Mouse (Mus musculus) megakaryocyte, embryonic 14.5 days (primary cell): Measurements from ENCODE around the gene Hlcs. TPM values are rescaled to one million over a fixed set of nuclear protein-coding genes. Genes with fewer than 3 reads are reported as not detected.

Experiments
- H3K27me3 ChIP-seq: replicated peaks from 2 replicates; pipeline ENCODE3; 2012; ENCODE audit warnings: inconsistent platforms
- H3K36me3 ChIP-seq: replicated peaks from 2 replicates; pipeline ENCODE3; 2012; ENCODE audit warnings: low read length, inconsistent platforms, mixed read lengths
- H3K4me1 ChIP-seq: 2 replicates; pipeline ENCODE4 v1.6.1; 2012; ENCODE audit warnings: inconsistent platforms
- H3K4me3 ChIP-seq: replicated peaks from 2 replicates; pipeline ENCODE3; 2012; ENCODE audit warnings: moderate library complexity, mild to moderate bottlenecking, inconsistent platforms
- H3K9me3 ChIP-seq: 2 replicates; pipeline ENCODE4 v1.6.1; 2012; ENCODE audit warnings: inconsistent platforms
- FLI1 ChIP-seq: IDR thresholded peaks from 2 replicates; pipeline ENCODE4 v1.6.1; 2012; ENCODE audit warnings: low read length, inconsistent platforms, mixed read lengths
- GATA1 ChIP-seq: IDR thresholded peaks from 3 replicates; pipeline ENCODE4 v1.6.1; 2012; ENCODE audit warnings: mixed read lengths, low read length, inconsistent platforms, borderline replicate concordance
- polyA plus RNA-seq: library from polyadenylated mRNA; stranded (reverse); fragments of >175 nt; gene quantifications from 2 replicates; pipeline ENCODE4 v1.2.3, GENCODE M21; 2012; ENCODE audit warnings: low replicate concordance; ENCODE audit not compliant: insufficient read depth

The Hlcs gene
- polyA plus RNA-seq, 1 experiment: 1.8 TPM

DNA sequence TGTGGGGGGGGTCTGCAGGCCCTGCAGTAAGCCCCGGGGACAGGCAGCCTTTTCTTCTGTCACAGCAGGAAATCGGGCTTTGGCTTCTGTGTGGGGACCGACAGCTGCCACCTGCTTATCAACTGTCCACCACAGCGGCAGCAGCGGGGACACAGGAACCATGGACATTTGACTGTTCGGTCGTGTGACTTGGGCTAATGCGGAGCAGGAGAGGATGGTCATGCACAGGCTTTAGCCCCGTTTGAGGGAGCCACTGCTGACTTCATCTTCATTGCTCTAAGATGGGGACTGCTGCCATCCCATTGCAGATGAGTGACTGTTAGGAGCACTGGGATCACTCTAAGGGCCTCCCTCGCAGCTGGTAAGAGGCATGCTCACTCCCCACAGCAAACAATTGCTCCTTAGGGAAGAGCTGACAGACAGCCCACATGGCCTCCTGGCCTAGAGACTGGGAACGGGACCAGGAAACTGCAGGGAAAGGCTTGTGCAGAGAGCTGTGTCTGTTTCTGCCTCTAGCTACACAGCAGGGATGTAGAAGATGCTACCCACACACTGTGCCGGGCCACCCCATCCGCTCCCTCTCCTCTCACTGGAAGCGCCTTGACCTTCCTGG is 158.2 kb downstream of the Hlcs start:
- Histone ChIP-seq H3K4me3 (no peak overlapping the region), H3K36me3 (no peaks in the 10 kb centered on the region), H3K9me3 (no peaks in the 10 kb centered on the region), H3K4me1 (peaks cover 11% of the 10 kb centered on the region), H3K27me3 (peaks cover 16% of the 10 kb centered on the region)
- no peak for TF ChIP-seq FLI1
- no peak for TF ChIP-seq GATA1

DNA sequence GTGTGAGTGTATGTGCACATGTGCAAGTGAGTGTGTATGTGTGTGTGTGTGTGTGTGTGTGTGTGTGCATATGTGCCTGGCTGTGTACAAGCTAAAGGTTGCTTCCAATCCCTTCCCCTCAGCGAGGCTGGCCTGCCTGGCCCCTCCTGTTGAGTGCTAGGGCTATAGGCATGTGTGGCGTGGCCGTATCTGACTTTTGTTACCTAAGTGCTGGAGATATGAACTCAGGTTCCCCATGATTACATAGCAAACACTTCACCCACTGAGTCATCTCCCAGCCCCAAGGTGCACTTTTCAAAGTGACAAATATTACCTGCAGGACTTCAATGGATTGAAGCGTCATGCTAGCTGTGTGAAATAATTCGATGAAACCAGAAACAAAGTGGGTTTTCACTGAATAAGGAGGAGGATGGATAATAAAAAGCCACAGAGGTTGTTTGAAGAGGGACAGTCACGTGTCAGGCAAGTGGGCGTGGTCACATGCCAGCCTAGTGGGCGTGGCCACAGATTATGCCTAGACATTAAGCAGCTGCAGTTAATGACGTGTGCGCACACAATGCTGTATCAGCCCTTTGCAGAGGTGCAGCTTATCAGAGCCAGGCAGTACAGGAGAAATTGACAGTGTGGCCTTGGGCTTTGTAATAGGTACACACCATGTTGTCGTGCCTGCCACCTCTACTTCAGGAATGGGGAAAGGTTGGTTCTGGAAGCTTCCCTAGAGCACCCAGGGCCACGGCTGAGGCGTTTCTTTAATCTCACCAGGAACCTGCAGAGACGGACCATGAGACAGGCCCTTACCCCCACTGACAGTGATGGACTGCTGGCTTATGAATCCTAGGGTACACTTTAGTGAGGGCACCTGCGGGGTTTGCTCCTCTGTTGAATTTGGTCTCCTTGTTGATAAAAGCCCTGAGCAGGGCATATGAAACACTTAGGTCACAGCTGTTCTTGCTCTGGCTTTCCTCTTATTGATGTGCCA is 163.0 kb downstream of the Hlcs start:
- H3K36me3 ChIP-seq: no peaks in the 10 kb centered on the region
- peak overlapping the region; percentile 82 for H3K4me3 ChIP-seq
- no peaks in the 10 kb centered on the region for H3K9me3 ChIP-seq
- peaks cover 28% of the 10 kb centered on the region for H3K4me1 ChIP-seq
- H3K27me3 ChIP-seq: peaks cover 22% of the 10 kb centered on the region
- TF ChIP-seq GATA1: no peak
- no peak for TF ChIP-seq FLI1

DNA sequence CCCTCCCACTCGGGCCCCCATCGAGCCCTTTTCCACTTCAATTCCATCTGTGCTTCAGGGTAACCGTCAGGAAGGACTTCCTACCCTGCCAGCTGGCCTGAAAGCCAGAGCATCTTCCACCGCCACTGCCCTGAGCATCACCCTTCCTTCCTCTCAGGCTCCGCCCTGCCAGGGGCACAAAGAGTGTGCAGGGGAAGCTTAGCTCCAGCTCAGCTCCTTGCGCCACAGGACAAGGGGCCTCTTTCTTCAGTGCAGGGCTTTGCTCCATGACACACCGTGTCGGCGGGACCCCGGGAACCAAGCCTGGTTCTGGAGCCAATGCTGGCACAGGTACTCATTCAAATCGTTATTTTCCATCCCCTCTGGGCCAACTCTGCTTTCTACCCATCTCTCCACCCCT is 165.2 kb downstream of the Hlcs start:
- TF ChIP-seq GATA1: no peak
- TF ChIP-seq FLI1: no peak
- Histone ChIP-seq H3K36me3 (no peaks in the 10 kb centered on the region), H3K4me1 (peaks cover 22% of the 10 kb centered on the region), H3K9me3 (no peaks in the 10 kb centered on the region), H3K4me3 (peak overlapping the region; percentile 23), H3K27me3 (peaks cover 29% of the 10 kb centered on the region)

DNA sequence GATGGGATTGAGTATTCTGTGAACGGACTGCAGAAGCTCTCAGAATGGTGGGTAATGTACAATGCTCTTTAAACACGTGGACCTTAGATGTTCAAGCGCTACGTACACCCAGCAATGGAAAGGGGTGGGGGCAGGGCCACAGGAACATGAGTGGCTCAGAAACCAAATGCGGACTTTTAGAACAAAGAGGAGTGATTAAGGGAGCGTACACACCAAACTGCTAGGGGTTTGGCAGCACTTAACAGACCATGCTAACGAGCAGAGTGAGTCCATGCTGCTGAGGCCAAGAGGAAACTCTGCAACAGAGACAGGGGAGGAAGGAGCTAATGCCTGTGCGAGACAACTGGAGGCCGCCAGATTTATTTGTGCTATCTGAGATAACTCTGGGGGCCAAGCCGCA is 170.0 kb downstream of the Hlcs start:
- Histone ChIP-seq H3K27me3 (peaks cover 30% of the 10 kb centered on the region), H3K36me3 (peaks cover 4% of the 10 kb centered on the region), H3K4me3 (no peak overlapping the region), H3K9me3 (peaks cover 5% of the 10 kb centered on the region), H3K4me1 (peaks cover 11% of the 10 kb centered on the region)
- TF ChIP-seq FLI1 (no peak), GATA1 (no peak)

DNA sequence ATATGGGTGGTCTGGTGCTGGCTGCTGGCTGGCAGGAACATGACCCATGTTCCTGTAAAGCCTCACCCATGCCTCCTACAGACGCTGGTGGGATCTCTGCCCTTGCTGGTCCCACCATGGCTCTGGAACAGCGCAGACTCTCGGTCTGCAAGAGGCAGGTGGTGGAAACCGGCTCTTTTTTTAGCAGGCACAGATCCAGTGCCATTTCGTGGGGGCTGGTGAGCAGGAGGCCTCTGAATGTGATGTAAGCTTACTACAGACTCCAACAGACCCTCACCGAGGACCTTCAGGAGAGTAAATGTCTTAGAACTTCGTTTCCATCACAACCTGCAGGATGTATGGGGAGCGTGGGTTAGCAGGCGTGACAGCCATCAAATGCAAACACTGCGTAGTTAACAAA is 172.6 kb downstream of the Hlcs start:
- Histone ChIP-seq H3K4me3 (no peak overlapping the region), H3K4me1 (peaks cover 2% of the 10 kb centered on the region; the same call in 1 of the 2 replicates)
- no peak for TF ChIP-seq FLI1
- TF ChIP-seq GATA1: no peak

DNA sequence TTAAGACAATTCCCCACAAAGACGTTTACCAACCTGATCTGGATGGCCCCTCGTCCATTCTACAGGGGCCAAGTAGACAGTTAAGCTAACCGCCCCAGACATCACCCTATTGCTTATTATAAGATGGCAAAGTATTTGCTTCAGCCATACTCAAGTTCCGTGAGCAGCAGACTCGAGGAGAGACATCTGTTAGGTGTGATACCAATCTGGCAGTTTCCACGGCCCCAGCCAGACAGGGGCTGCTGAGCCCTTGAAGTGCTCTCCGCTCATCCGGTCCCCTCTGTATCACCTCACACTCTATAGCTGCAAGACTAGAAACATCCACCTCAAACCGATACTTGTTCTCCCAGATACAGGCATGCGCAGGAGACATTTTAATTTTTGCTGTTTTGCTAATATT is 179.2 kb downstream of the Hlcs start:
- Histone ChIP-seq H3K4me3 (no peak overlapping the region), H3K27me3 (peaks cover 13% of the 10 kb centered on the region), H3K9me3 (peaks cover 9% of the 10 kb centered on the region), H3K4me1 (no peaks in the 10 kb centered on the region), H3K36me3 (peaks cover 10% of the 10 kb centered on the region)
- TF ChIP-seq GATA1 (no peak), FLI1 (no peak)

More for the DNA sequence above, 172.6 kb downstream of the Hlcs start:
- Histone ChIP-seq H3K27me3 (peaks cover 27% of the 10 kb centered on the region), H3K36me3 (peaks cover 4% of the 10 kb centered on the region), H3K9me3 (peaks cover 9% of the 10 kb centered on the region)

DNA sequence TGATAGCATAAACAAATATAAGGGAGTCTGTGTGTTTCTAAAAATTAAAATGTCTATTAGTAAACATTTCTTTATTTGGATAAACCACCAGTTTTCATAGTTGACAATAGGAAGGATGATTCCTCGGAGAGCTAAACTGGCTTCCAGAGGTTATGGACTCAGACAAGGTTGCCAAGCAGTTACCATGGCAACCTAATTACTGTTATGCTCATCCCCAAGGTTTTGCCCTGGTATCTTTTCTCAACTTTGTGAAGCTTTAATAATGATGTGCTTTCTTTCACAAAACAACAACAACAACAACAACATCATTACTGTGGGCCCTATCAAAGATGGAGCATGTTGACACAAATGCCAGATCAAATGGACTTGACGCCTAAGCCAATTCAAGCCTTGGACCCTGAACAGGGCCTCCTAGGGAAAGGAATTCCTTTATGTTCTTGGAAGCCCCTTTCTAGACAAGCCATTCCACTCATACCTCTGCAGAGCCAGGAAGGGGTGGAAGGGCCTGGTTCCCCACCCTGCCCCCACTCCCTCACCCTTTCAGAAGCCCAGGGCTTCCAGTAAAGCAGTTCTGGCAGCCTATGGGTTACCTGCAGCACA is 185.0 kb downstream of the Hlcs start:
- Histone ChIP-seq H3K4me1 (peaks cover 3% of the 10 kb centered on the region; the same call in 1 of the 2 replicates), H3K27me3 (peaks cover 57% of the 10 kb centered on the region), H3K36me3 (peaks cover 6% of the 10 kb centered on the region), H3K4me3 (no peak overlapping the region), H3K9me3 (no peaks in the 10 kb centered on the region)
- TF ChIP-seq FLI1: no peak
- no peak for TF ChIP-seq GATA1

DNA sequence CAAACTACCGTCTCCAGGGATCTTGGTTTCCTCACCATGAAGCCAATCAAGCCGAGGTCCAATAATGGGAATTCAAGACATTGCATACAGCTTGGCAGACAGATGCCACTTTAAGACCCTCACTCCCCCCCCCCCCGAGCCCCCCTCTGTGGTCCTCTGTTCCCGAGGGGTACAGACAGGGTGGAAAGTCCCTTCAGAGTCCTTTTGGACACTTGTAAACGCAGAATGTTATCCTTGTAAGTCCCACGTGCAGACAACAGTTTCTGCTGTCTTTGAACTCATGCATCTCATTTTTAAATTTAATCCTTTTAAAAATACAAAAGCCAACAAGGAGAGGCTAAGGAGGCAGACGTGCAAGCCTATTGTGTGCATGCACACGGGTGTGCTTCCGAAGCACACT is 187.2 kb downstream of the Hlcs start:
- TF ChIP-seq GATA1: no peak
- no peak for TF ChIP-seq FLI1
- Histone ChIP-seq H3K27me3 (peaks cover 77% of the 10 kb centered on the region), H3K36me3 (no peaks in the 10 kb centered on the region), H3K9me3 (no peaks in the 10 kb centered on the region), H3K4me3 (no peak overlapping the region), H3K4me1 (peaks cover 3% of the 10 kb centered on the region; the same call in 1 of the 2 replicates)

DNA sequence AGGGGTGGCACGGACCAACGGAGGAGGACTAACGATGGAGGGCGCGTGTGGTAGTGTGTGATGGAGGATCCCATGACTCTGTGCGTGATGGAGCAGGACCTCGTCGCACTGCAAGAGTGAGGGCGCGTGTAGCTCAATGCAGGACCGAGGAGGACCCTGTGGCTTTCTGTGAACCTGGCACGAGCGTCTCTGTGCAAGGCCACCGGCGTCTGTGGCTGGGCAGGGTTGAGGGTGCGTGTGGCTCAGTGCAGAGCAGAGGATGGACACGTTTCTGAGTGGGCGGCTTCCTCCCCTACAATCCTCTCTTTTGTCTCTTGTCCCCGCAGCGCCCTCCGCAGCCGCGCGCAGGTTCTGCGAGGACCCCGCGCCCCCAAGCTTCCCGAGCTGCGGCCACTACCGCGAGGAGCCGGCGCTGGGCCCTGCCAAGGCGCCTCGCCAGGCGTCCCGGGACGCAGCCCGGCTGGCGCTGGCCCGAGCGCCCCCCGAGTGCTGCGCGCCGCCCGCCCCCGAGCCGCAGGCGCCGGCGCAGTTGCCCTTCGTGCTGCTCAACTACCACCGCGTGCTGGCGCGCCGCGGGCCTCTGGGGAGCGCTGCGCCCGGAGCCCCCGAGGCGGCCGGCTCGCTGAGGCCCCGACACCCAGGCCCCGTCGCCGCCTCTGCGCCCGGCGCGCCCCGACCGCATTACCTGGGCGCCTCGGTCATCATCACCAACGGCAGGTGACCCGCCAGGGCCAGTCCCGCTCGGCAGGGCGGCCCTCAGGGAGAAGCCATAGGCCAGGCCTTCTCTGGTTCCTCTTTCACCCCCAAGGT is 188.0 kb downstream of the Hlcs start:
- Histone ChIP-seq H3K4me3 (peak overlapping the region; percentile 73), H3K36me3 (no peaks in the 10 kb centered on the region), H3K9me3 (no peaks in the 10 kb centered on the region), H3K4me1 (peaks cover 3% of the 10 kb centered on the region; the same call in 1 of the 2 replicates), H3K27me3 (peaks cover 81% of the 10 kb centered on the region)
- no peak for TF ChIP-seq GATA1
- no peak for TF ChIP-seq FLI1

DNA sequence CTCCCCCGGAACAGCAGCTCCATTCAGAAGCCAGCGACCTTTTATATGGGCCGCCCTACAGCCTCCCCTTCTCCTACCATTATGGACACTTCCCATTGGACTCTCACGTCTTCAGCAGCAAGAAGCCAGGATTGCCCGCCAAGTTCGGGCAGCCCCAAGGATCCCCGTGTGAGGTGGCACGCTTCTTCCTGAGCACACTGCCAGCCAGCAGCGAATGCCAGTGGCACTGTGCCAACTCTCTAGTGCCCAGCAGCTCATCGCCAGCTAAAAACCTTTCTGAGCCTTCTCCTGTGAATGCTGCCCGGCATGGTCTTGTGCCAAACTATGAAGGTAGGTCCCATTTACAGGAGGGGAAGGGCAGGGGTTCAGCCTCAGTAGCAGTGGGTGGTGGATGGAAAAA is 190.1 kb downstream of the Hlcs start:
- Histone ChIP-seq H3K4me3 (no peak overlapping the region), H3K4me1 (peaks cover 3% of the 10 kb centered on the region; the same call in 1 of the 2 replicates), H3K27me3 (peaks cover 87% of the 10 kb centered on the region), H3K36me3 (no peaks in the 10 kb centered on the region), H3K9me3 (no peaks in the 10 kb centered on the region)
- TF ChIP-seq FLI1 (no peak), GATA1 (no peak)
